Mouse (Mus musculus): Measurements from ENCODE around the gene AU040320.

DNA sequence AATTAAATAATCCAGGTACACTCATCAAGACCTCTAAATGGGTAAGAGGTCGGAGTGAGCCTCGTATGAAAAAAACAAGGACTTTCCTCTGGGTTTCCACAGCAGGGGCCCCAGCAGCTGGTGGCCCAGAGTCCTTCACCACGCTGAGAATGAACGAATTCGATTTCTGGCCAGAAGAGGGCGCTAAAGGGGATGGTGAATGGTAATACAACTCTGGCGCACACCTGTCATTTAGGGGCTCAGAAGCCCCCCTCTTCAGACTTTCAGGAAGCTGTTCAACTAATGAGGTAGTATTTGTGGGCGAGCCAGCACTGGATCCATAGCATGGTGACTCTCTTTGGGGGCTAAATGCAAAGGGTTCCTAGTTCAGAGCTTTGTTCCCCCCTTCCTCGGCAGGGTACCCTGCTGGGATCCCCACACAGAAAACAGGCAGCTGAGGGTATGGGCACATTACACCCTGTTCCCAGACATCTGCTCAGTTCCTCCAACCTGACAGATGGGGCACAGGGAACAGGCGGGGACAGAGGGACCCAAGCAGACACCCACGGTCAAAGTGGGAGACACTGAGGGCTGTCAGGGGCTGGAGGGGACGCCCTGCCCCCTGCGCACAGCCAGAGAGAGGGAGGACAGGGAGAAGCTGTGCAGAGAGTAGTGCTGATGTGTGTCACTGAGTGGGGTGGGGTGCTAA, 7.7 kb upstream of the AU040320 start:
- TF ChIP-seq POLR2A (IDR thresholded peaks at IDR 0.05; ENCODE audit: low read depth, low read length) (no peak), CTCF (IDR thresholded peaks at IDR 0.05; ENCODE audit: borderline replicate concordance, insufficient read depth, low read length) (peak; percentile 17; the same call in 1 of the 2 replicates)
